Mouse (Mus musculus): ENCODE data around the gene Fancg. TPM values are rescaled to one million over a fixed set of nuclear protein-coding genes. Genes with fewer than 3 reads are reported as not detected.
"Not testable (repeated sequence)": the region's sequence is repeated elsewhere in the genome, so short reads cannot be mapped to it uniquely, and the experiment has no call there.

The Fancg gene
- polyA plus RNA-seq, 1 experiment from 2014 or later, result 18.7 TPM

- no peak overlapping the region for H3K9ac ChIP-seq (replicated peaks)
- H3K9me3 ChIP-seq, result no peaks in the 10 kb centered on the region
- no peak overlapping the region for H3K27ac ChIP-seq
- no peak overlapping the region for H3K4me2 ChIP-seq (replicated peaks)
- peaks cover under 1% of the 10 kb centered on the region; the same call in 1 of the 2 replicates for H3K4me1 ChIP-seq (replicated peaks)
- ATAC-seq, result no peak
- peaks cover 66% of the 10 kb centered on the region for H3K36me3 ChIP-seq
- H3K27me3 ChIP-seq, result no peaks in the 10 kb centered on the region
- WGBS, result 96% methylated on average over 4 of the region's 4 CpGs
- no peak overlapping the region for H3K4me3 ChIP-seq (replicated peaks)
These were observed 7.8 kb upstream of the Fancg start for GRCm38 (mm10) chr4:43018156-43018555.

DNA sequence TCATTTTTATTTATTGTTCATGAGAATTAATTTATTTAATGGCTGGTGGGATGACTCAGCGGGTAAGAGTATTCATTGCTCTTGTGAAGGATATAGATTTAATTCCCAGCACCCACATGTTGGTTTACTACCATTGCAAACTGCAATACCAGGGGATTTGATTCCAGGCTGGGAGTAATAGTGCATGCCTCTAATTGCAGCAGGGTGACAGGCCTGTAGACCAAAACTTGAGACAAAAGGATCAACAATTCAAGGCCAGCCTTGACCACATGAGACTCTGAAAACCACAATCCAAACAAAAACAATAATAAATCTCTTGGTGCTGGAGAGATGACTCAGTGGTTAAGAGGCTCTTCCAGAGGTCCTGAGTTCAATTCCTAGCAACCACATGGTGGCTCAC is 1.8 kb upstream of the Fancg start:
- Histone ChIP-seq H3K27ac (no peak overlapping the region), H3K9ac (replicated peaks) (no peak overlapping the region), H3K4me2 (replicated peaks) (no peak overlapping the region), H3K27me3 (no peaks in the 10 kb centered on the region), H3K36me3 (peaks cover 6% of the 10 kb centered on the region), H3K4me3 (replicated peaks) (no peak overlapping the region), H3K4me1 (replicated peaks) (peaks cover 10% of the 10 kb centered on the region), H3K9me3 (no peaks in the 10 kb centered on the region)
- WGBS, result 95% methylated on average over 1 of the region's 1 CpGs
- ATAC-seq, result no peak

DNA sequence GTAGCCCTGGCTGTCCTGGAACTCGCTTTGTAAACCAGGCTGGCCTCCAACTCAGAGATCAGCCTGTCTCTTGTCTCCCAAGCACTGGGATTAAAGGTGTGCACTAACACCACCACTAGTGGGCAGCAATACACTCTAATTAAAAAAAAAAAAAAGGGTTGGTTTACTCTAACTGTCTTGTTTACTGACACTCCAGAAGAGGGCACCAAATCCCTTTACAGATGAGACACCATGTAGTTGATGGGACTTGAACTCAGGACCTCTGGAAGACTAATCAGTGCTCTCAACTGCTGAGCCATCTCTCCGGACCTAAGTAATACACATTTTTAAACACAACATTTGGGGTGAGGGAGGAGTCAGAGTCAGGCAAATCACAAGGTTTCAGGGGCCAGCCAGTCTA is 4.5 kb downstream of the Fancg start:
- Histone ChIP-seq H3K27me3 (no peaks in the 10 kb centered on the region), H3K9me3 (no peaks in the 10 kb centered on the region), H3K27ac (no peak overlapping the region), H3K4me2 (replicated peaks) (no peak overlapping the region), H3K4me1 (replicated peaks) (peaks cover 15% of the 10 kb centered on the region), H3K36me3 (0 out of 2 replicates have a peak, but pooled peaks cover 7% of the 10 kb centered on the region), H3K4me3 (replicated peaks) (no peak overlapping the region), H3K9ac (replicated peaks) (no peak overlapping the region)
- WGBS, result 59% methylated on average over 2 of the region's 2 CpGs
- no peak for ATAC-seq

DNA sequence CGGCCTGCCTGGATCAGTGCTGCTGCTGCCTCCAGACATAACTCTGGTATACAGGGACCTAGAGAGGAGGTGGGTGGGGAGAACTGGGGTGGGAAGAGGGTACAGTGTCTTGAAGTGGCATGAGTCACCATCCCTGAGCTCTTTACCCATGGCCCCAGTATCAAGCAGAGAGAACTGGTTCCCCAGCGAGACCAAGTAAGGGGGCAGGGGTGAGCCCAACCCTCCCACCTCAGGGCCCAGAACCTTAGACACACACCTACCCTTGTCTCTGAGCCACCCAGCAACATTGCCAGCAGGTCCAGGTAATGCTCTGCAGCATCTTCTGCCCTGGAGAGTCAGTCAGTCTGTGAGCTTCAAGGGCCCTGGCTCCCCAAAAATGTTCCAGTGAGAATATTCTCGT is 5.4 kb downstream of the Fancg start:
- Histone ChIP-seq H3K4me1 (replicated peaks) (peaks cover 15% of the 10 kb centered on the region), H3K9me3 (no peaks in the 10 kb centered on the region), H3K4me2 (replicated peaks) (no peak overlapping the region), H3K9ac (replicated peaks) (no peak overlapping the region; the same call in 1 of the 2 replicates), H3K27ac (no peak overlapping the region), H3K27me3 (no peaks in the 10 kb centered on the region), H3K36me3 (0 out of 2 replicates have a peak, but pooled peaks cover 7% of the 10 kb centered on the region), H3K4me3 (replicated peaks) (no peak overlapping the region)
- ATAC-seq, result no peak
- WGBS, result 93% methylated on average over 3 of the region's 3 CpGs

- H3K4me3 ChIP-seq (replicated peaks), result no peak overlapping the region
- WGBS, result 84% methylated on average over 12 of the region's 12 CpGs
- peaks cover 17% of the 10 kb centered on the region for H3K4me1 ChIP-seq (replicated peaks)
- H3K36me3 ChIP-seq, result 0 out of 2 replicates have a peak, but pooled peaks cover 7% of the 10 kb centered on the region
- H3K27me3 ChIP-seq, result no peaks in the 10 kb centered on the region
- H3K9ac ChIP-seq (replicated peaks), result no peak overlapping the region
- H3K9me3 ChIP-seq, result no peaks in the 10 kb centered on the region
- H3K4me2 ChIP-seq (replicated peaks), result no peak overlapping the region
- ATAC-seq, result no peak
- H3K27ac ChIP-seq, result no peak overlapping the region
These were observed 7.4 kb downstream of the Fancg start for GRCm38 (mm10) chr4:43002756-43003439.

DNA sequence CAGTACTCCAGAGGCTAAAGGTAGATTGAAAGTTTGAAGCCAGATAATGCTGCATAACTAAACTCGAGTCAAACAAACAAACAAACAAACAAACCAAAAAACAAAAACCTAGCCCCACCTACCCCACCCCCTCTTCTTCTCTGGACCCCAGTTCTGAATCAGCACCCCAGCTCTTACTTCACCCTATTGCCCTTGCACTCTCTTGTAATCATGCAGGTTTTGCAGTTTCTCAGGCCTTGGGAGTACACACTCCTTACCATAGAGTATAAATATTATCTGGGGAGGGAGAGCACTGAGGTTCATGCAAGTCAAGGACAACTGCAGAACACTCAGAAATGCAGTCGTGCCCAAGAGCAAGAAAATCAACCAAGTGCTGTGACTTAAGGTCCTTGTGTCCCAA is 9.0 kb downstream of the Fancg start:
- Histone ChIP-seq H3K9me3 (no peaks in the 10 kb centered on the region), H3K27ac (peak overlapping the region; percentile 89), H3K4me1 (replicated peaks) (peaks cover 28% of the 10 kb centered on the region), H3K27me3 (no peaks in the 10 kb centered on the region), H3K4me3 (replicated peaks) (no peak overlapping the region), H3K36me3 (0 out of 2 replicates have a peak, but pooled peaks cover 7% of the 10 kb centered on the region), H3K4me2 (replicated peaks) (no peak overlapping the region), H3K9ac (replicated peaks) (no peak overlapping the region)
- ATAC-seq, result no peak
- WGBS, result 95% methylated on average over 2 of the region's 2 CpGs

GRCm38 (mm10) chr4:43000141-43000986 is 9.9 kb downstream of the Fancg start, which contains the start of gene Vcp:
Vcp (minus strand) TSS chr4:43000507.
- under 1% methylated on average over 50 of the region's 56 CpGs for WGBS
- ATAC-seq, result peak; percentile 97
- peak within 1 kb of the TSS; percentile 98 for H3K9ac ChIP-seq (replicated peaks)
- not testable (repeated sequence) for H3K9me3 ChIP-seq, H3K27me3 ChIP-seq
- peaks cover 28% of the 10 kb centered on the region for H3K4me1 ChIP-seq (replicated peaks)
- H3K27ac ChIP-seq, result peak within 1 kb of the TSS; percentile 99
- H3K4me2 ChIP-seq (replicated peaks), result peak within 1 kb of the TSS; percentile 91
- H3K4me3 ChIP-seq (replicated peaks), result peak within 1 kb of the TSS; percentile 92
- peaks cover 11% of the 10 kb centered on the region for H3K36me3 ChIP-seq

DNA sequence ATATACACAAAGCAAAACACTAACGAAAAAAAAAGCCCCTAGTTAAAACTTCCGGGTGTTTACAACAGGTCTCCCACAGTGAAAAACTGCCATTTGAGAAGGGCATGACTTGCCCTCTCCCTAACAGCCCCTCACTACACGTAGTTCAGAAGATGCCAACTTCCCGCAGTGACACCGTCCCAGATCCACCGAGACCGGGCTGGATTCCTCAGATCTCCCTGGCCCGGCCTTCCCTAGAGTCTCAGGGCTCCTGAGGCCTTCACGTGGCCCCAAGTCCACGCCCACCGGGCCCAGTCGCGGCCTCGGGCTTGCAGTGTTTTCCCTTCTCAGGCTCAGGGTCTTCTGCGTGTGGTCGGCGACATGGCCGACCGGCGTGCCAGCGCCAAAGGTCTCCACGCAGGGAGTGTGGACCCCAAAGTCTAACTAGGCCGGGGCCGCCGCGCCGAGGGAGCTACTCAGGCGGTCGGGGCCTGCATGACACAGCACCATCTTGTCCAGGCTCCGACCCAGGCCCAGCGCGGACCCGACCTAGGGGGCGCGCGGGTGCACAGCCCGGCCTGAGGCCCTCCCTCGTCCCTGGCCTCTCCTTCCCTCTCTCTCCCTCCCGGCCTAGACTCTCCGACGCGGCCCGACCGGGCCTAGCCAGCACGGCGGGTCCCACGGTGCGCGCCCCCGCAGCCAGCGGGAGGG is 10.7 kb downstream of the Fancg start:
- Histone ChIP-seq H3K4me2 (replicated peaks) (peak overlapping the region; percentile 91), H3K9me3 (no peaks in the 10 kb centered on the region), H3K27me3 (no peaks in the 10 kb centered on the region), H3K27ac (peak overlapping the region; percentile 99), H3K9ac (replicated peaks) (peak overlapping the region; percentile 98), H3K36me3 (peaks cover 11% of the 10 kb centered on the region), H3K4me1 (replicated peaks) (peaks cover 28% of the 10 kb centered on the region), H3K4me3 (replicated peaks) (peak overlapping the region; percentile 92)
- ATAC-seq, result peak; percentile 87
- under 1% methylated on average over 51 of the region's 51 CpGs for WGBS

DNA sequence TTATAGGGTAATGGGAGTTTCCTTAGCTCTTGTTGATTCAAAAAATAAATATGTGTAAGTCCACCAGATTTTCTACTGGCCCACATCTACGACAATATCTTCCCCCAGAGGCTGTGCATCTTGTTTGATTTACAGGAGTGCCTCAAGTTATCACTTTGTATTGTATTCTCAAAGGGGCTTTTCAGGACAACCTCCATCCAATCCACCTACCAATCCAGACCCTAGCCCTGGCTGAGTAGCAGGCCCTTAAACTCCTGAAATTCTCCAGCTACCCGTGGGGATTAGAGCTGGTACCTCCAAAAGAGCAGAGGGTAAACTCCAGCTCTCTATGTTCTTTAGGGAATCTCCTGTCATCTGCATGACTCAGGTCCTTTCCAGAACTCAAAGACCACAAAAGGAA is 12.3 kb downstream of the Fancg start:
- ATAC-seq, result no peak
- Histone ChIP-seq H3K4me1 (replicated peaks) (peaks cover 28% of the 10 kb centered on the region), H3K9ac (replicated peaks) (peak overlapping the region; percentile 98), H3K4me2 (replicated peaks) (peak overlapping the region; percentile 91), H3K36me3 (peaks cover 26% of the 10 kb centered on the region), H3K27ac (no peak overlapping the region), H3K4me3 (replicated peaks) (peak overlapping the region; percentile 92), H3K27me3 (no peaks in the 10 kb centered on the region), H3K9me3 (no peaks in the 10 kb centered on the region)
- 62% methylated on average over 2 of the region's 2 CpGs for WGBS

DNA sequence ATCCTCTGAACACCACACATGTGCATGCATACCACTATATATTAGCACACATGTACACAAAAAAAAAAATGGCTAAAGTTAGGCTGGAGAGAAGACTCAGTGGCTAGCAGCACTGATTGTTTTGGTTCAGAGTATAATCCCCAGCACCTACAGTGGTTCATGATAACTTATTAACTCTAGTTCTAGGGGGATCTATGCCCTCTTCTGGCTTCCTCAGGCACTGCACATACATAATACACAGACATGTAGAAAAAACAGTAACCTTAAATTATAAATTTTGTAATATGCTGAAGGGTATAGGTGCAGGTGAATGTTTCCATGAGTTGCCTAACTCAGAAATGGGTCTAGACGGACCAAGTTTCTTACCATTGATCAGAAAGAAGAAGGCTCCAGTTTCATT is 22.0 kb downstream of the Fancg start:
- no peaks in the 10 kb centered on the region for H3K4me1 ChIP-seq (replicated peaks)
- H3K36me3 ChIP-seq, result peaks cover 98% of the 10 kb centered on the region
- no peaks in the 10 kb centered on the region for H3K27me3 ChIP-seq
- H3K27ac ChIP-seq, result no peak overlapping the region
- H3K9me3 ChIP-seq, result no peaks in the 10 kb centered on the region
- H3K4me2 ChIP-seq (replicated peaks), result no peak overlapping the region
- 91% methylated on average over 1 of the region's 1 CpGs for WGBS
- H3K4me3 ChIP-seq (replicated peaks), result no peak overlapping the region
- H3K9ac ChIP-seq (replicated peaks), result no peak overlapping the region
- no peak for ATAC-seq

DNA sequence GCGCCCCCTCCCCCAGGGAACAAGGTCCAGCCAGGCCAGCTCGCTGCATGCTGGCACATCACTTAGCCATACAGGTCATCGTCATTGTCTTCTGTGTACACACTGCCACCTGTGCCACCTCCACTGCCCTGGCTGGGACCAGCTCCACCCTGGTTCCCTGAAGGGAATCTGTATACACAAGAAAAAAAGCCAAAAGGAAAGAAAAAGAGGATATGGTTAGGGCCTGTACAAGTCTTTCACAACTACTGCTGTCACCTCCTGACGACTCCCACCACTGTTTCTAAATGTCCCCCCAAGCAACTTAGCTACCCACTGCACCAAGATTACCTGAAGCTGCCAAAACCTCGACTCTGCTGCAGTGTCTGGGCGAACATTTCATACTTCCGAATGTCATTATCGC is 29.8 kb downstream of the Fancg start:
- H3K27ac ChIP-seq; ATAC-seq; H3K27me3 ChIP-seq; H3K4me1 ChIP-seq (replicated peaks); H3K4me3 ChIP-seq (replicated peaks); H3K4me2 ChIP-seq (replicated peaks); H3K9ac ChIP-seq (replicated peaks); H3K9me3 ChIP-seq: not testable (repeated sequence)
- peaks cover 76% of the 10 kb centered on the region for H3K36me3 ChIP-seq
- WGBS, result 92% methylated on average over 8 of the region's 8 CpGs

- no peak for ATAC-seq
- Histone ChIP-seq H3K27ac (no peak overlapping the region), H3K9ac (replicated peaks) (no peak overlapping the region), H3K36me3 (peaks cover 60% of the 10 kb centered on the region), H3K9me3 (no peaks in the 10 kb centered on the region), H3K27me3 (no peaks in the 10 kb centered on the region), H3K4me2 (replicated peaks) (no peak overlapping the region), H3K4me1 (replicated peaks) (no peaks in the 10 kb centered on the region), H3K4me3 (replicated peaks) (no peak overlapping the region)
- WGBS, result 92% methylated on average over 4 of the region's 4 CpGs
These were observed 32.2 kb downstream of the Fancg start for GRCm38 (mm10) chr4:42978062-42978461.
